Mouse (Mus musculus) gastrocnemius, postnatal 10 days (tissue): ENCODE measurements at regions not wholly inside any gene's neighbourhood (a gene's known extent, or its start where the extent isn't known, plus 50 kb on each side); places are given as distances from the start of the nearest gene placed in this dataset.
A peak's percentile ranks its signal among the peaks of the same experiment; 100 is the strongest.

Source experiments
- DNase-seq: peaks from one replicate; pipeline ENCODE4 v3.0.0; 2021; ENCODE audit warnings: mixed read lengths

DNA sequence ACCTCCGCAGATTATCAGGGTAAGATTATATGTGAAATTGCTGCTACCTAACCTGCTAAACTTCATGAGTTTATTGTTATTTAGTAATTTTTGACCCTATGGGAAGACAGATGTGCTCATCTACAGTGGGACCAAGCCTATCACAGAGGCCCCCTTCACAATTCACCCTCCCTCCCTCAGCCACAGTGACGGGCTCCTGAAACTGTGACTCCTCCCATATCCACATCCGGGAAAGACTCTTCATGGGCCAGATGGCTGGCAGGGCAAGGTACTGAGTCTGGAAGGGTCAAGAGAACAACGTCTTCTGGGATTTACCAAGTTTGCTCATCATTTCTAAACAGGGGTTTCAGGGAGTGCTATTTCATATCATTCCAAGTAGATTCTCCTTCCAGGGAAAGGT, 84.1 kb upstream of the Irs2 start:
- no peak for DNase-seq

DNA sequence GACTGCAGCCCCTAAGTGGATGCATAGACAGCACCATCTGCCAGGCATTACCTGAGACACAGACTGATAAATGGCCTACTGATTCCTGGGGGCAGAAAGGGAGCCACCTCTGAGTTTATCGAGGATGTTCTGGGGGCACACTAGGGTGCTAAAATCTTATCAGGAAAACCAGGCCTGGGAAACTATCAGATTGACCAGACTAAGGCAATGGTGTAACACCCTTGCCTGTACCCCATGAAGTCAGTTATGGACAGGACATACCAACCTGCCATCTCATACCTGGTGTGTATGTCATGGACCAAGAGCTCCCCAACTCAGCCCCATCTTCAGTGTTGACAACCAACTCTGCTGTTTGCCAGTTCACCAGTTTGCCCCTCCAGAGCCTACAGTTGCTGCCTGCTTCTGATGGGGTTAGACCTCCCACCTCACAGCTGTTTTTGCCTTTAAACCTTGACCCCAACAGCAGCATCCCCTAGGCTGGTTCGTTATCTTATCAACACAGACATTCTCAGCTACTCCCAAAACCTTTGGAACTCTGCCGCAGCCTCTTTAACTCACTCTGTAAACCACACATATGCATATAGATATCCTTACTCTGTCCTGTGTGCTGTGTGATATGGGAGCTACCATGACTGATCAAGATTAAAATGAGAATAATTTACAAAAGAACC, 83.6 kb upstream of the Irs2 start:
- DNase-seq = no peak

DNA sequence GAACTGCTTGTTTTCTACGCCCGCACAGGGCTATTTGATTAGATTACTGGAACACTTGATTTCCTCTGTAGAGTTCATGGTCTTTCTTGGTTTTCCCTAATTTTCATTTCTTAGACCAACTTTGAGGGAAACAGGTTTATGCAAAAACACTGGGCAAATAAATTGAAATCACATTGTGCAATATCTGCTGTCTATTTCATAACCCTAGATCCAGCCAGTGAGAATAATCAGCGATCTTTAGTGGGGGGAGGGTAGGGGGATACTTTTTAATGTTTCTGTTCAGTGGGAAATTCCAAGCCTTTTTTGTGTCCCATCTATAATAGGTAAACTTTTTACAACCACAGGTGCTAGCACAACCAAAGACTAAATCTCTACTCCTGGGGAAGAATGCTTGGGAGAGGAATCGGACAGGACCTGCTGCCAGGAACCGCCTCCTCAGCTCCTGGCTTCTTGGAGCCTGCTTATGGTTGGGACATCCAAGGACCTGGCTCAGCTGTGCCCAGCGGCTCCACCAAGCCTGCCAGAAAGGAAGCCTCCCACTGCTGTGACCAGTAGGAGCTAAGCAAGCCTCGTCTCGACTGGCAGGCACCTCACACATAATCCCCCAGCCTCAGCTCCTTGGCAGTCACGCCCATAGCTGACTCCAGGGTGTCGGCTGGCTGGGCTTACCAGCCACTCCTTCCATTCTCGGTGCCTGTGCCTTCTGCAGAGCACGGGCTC, 80.8 kb upstream of the Irs2 start:
- peak; percentile 43 for DNase-seq

DNA sequence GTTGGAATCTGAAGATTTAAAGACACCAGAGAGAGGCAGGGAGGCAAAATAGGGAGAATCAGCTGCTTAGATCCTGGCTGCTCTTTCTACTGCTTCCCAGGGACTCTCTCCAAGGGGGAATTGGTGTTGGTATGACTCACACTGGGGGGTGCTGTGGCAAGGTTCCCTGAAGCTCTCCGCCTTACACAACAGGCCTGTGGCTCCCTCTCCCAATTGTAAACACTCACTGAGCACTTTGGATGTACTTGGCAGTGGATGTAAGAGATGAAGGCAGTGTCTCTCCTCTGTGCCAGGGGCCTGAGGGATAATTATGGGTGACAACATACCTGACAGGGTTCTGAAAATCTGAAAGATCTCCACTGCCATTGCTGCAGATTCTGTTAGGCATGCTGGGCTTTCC, 77.0 kb upstream of the Irs2 start:
- peak; percentile 28 for DNase-seq

DNA sequence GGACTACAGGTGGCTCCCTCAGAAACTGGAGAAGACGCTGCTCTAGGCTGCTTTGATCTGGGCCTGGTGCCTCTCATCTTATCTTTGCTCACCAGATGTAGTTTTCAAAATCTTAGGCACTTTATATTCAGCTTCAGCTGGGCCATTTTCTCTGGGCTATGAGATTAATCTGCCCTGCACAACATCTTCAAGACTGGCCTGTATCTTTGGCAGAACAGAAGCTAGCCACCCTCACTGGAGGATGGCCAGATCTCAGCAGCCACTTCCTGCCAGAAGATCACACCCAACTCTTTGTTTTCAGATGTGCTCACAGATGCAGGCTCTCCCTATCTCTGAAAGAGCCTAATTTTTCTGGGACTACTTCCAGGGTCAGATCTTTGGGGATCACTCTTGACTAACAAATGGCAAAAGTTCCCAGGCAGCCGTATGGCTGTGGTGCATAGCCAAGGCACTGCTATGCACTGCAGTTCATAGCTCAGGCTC, 75.8 kb upstream of the Irs2 start:
- DNase-seq = no peak

DNA sequence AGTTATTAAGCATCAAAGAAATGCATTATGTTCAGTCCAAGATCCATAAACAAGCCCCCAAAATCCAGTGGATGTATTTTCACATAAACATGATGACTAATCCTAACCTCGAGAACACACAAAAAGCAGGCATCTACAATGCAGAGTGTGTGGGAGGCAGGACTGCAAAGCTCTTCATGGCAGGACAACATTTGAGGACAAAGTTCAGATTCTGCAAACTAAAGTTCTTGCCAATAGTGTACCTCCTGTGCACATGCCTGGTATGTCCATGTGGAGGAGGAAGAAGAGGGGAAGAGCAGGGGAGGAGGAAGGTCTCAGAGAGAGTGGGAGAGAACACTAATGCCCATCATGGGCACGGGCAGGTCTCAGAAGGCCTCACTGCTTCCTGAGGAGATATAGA, 72.6 kb upstream of the Irs2 start:
- no peak for DNase-seq

DNA sequence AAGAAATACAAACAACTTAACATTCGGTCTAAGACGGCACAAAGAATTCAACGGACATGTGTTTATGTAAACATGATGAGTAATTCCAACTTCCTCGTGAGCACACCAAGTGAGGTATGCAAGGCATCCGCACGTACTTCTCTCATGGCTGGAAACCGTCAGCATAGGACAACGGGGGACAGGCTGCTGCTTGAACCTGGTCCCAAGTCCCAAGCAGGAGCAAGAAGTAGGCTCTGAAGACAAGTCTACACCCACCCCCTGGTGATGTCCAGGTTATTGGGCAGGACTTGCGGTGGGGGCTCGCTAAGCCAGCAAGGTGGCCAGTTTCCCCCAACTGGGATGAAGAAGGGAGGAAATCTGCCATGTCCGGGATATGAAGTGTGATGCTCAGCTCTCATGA, 71.5 kb upstream of the Irs2 start:
- no peak for DNase-seq

DNA sequence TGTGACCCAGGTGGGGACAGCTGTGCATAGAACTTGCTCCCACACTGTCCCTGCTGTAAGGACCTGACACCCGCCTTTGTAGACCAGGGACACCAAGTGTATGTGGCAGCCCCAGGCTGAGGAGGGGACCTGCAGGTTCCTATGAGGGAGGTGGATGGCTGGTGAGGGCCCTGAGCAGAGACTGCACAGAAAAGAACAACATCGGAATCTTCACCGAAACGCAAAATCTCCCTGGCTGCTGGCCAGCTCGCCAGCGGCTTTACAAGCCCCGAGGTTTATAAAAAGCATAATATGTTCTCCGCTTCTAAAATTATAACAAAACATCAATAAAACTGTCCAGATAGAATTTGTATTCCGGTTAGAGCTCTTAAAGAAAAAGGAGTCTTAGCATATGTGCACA, 68.9 kb upstream of the Irs2 start:
- DNase-seq = peak; percentile 45

DNA sequence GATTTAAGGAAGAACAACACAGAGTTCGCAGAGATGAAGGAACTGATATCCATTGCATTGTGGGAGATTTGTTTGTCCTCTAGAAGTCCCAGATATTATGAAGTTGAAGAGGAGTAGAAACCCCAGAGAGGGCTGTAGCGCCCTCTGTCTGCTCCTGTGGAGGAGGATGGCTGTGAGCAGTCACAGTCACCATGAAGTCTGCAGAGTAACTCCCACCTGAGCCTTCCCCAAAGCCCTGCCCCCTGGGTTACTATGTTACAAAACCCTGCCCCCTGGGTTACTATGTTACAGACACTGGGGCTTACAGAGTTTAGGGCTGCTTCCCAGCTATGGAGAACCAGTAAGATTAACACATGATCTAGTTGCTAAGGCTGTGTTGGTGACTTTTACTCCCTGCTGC, 62.9 kb upstream of the Irs2 start:
- no peak for DNase-seq

DNA sequence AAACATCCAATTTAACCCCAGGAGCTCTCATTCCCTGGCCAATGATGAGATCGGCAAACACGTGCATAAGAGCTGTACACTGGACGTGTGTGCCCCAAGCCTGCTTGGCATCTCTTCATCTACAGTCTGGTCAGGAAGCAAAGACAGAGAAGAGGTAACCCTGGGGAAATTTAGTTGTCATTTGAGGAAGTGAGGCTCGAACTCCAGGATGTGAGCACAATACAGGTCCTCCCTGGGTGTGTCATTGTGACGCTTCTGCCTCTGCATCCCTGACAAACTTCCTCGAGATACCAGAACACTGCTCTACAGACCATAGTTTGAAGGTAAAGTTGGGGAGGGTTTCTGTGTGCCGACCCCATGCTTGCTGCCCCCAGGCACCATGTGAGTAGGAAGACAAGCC, 59.2 kb upstream of the Irs2 start:
- no peak for DNase-seq

DNA sequence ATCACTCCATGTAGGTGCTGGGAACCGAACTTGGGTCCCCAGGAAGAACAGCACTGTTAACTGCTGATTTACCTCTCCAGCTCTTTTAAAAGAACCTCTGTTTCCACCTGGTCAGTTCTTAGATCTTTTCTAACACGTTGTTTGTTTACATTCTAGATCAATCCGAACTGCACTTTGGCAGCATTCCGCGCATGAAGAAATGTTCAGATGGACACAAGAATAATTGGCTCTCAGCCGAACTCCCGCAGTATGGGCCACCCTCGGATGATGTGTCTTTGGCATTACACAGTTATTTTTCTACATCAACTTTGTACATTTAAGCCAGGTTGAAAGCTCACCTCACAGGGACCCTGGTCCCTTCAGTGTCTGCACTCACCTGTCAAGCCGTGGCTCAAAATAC, 57.7 kb upstream of the Irs2 start:
- DNase-seq = no peak

DNA sequence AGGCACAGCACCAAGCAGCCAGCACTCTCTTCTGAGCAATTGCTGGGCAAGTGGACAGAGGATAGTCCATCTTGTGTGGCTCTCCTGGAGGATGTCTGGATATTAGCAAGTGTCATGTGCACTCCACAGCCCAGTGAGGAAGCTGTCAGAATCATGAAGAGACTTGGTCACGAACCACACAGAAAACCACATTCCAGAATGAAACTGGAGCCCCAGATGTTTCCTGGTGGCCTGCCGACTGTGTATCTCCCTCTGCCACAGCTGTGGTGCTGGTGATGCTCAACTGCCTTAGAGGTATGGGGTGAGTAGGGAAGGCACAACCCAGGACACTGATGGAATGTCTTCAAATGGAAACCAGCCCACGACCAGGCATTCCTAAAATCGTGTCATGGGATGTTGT, 57.0 kb upstream of the Irs2 start:
- DNase-seq = no peak

DNA sequence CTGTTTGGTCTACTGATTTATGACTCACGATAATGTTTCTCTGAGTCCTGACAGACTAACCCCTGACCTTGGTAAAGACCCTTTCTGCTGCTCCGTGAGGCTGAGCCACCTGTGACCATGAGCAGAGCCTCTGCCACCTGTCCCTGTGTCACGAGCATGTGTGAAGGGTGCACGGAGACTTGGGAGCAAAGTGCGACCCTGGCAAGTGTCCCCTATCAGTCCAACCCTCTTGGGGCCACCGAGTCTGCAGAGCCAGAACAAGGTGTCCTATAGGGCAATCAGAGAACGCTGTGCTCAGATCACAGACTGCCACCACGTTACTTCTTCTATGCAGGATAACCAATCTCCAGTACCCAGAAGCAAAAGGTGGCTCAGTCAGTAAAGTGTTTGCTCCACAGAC, 54.8 kb upstream of the Irs2 start:
- DNase-seq = no peak

DNA sequence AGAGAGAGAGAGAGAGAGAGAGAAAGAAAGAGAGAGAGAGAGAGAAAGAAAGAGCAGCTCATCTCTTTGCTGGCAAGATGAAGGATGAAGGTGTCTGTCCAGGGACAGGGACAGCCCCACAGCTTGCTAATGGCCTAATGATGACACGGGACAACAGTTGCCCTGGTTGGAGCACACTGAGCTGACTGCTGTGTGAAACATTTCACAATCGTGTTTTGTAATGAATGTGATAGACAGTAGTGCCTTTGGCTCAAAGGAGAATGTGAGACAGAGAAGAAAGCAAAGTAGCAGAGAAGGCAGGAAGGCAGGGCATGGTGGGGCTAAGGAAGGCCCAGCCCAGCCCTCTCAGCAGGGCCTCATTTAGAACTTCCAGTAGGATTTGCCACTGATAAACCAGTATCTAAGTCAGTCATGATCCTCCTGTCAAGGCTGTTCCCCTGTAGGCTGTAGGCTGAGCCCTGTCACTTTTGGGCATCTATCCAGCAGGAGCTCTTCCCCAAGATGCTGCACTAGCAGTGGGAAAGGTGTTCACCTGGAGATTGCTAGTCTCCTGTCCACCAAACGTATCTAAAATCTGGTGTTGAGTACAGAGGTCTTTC, 54.2 kb upstream of the Irs2 start:
- no peak for DNase-seq

DNA sequence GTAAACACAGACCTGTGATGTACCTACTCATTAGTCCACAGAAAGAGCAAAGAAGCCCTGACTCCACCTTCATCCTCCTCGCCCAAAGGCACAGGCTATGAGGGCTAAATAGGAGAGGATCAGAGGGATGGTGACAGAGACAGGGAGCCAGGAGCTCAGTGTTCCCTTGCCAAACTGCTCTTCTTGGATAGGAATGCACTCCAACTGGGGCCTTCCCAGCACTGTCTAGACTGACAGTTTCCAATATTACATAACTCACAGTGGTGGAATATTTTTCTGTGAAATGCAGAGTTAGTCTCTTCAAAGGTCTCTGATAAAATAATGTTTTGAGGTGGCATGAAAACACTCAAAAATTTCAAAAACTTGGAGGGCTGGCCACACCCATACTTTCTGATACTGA, 53.5 kb upstream of the Irs2 start:
- DNase-seq = no peak

DNA sequence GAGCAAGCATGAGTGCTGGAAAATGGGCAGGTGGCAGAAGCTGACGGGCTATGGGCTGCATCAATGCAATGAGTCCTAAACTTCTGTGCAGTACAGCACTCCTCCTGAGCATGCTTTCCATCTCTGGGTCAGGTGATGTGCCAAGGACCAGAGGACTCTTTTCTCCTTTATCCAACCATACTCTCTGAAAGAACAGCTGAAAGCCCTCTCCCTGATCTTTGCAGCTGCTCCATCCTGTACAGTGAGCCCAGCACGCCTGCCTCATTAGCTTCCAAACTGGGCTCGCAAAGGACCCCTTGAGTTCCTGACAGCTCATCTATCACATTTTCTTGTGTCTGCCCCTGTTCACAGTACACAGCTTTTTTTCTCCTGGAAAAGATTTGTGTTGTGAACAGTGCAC, 52.3 kb upstream of the Irs2 start:
- no peak for DNase-seq

DNA sequence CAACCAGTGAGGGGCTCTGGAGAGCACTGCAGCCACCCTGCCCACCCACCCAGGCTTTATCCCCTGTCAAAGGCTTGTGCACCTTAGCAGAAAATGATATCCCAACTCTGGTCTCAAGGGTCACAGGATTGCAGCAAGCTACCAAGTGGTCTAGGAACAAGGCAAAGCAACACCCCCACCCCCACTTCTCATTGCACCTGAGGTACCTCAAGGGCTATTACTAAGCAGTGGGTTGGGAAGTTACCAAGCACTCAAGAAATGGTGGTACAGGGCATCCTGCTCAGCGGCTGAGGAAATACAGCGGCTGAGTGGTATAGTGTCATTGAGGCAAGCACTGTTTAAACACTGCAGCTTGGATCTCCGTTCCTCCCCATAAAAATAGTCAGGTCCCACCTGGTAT, 50.1 kb upstream of the Irs2 start:
- no peak for DNase-seq
